Mouse (Mus musculus) right cerebral cortex, postnatal 14 days (tissue): ENCODE data around the gene Usp50.
A peak's percentile ranks its signal among the peaks of the same experiment; 100 is the strongest.

Source experiments
- DNase-seq: peaks from one replicate; pipeline ENCODE4 v3.0.0; 2022

Usp50 gene

GRCm38 (mm10) chr2:126740314-126740713 is 43.0 kb downstream of the Usp50 start:
- DNase-seq, result peak; percentile 13

- DNase-seq, result no peak
Measured at GRCm38 (mm10) chr2:126735339-126736073, 47.8 kb downstream of the Usp50 start.

- DNase-seq, result no peak
Measured at GRCm38 (mm10) chr2:126730502-126730901, 52.8 kb downstream of the Usp50 start.

GRCm38 (mm10) chr2:126729207-126729606 is 54.1 kb downstream of the Usp50 start:
- no peak for DNase-seq

- DNase-seq, result no peak
Measured at GRCm38 (mm10) chr2:126712950-126713349, 70.3 kb downstream of the Usp50 start.

GRCm38 (mm10) chr2:126712526-126712925 is 70.7 kb downstream of the Usp50 start:
- DNase-seq, result no peak

GRCm38 (mm10) chr2:126708361-126708760 is 74.9 kb downstream of the Usp50 start:
- no peak for DNase-seq

- no peak for DNase-seq
Measured at GRCm38 (mm10) chr2:126707438-126707779, 75.9 kb downstream of the Usp50 start.

- DNase-seq, result peak; percentile 97
Measured at GRCm38 (mm10) chr2:126706759-126707437, 76.4 kb downstream of the Usp50 start, which contains the start of gene Usp8. Gene Usp8 (plus strand): TSS chr2:126707328.

- no peak for DNase-seq
Measured at GRCm38 (mm10) chr2:126695285-126695684, 88.0 kb downstream of the Usp50 start.

GRCm38 (mm10) chr2:126691290-126691689 is 92.0 kb downstream of the Usp50 start:
- no peak for DNase-seq

- no peak for DNase-seq
Measured at GRCm38 (mm10) chr2:126682937-126683336, 100.3 kb downstream of the Usp50 start.

GRCm38 (mm10) chr2:126682333-126682732 is 100.9 kb downstream of the Usp50 start:
- no peak for DNase-seq

- DNase-seq, result no peak
Measured at GRCm38 (mm10) chr2:126677366-126677765, 105.9 kb downstream of the Usp50 start.

- no peak for DNase-seq
Measured at GRCm38 (mm10) chr2:126676122-126676515, 107.2 kb downstream of the Usp50 start, which contains the start of gene Gabpb1. Gene Gabpb1 (minus strand): TSS chr2:126676337.

GRCm38 (mm10) chr2:126675169-126676121 is 107.8 kb downstream of the Usp50 start:
- peak; percentile 87 for DNase-seq

GRCm38 (mm10) chr2:126674441-126675168 is 108.7 kb downstream of the Usp50 start:
- DNase-seq, result peak; percentile 50

GRCm38 (mm10) chr2:126673317-126674242 is 109.7 kb downstream of the Usp50 start:
- no peak for DNase-seq

GRCm38 (mm10) chr2:126668621-126669252 is 114.5 kb downstream of the Usp50 start:
- DNase-seq, result no peak

- DNase-seq, result no peak
Measured at GRCm38 (mm10) chr2:126665984-126666383, 117.3 kb downstream of the Usp50 start.

GRCm38 (mm10) chr2:126663481-126663880 is 119.8 kb downstream of the Usp50 start:
- peak; percentile 14 for DNase-seq
